Mouse (Mus musculus): ENCODE results near the gene Tnni3.

DNA sequence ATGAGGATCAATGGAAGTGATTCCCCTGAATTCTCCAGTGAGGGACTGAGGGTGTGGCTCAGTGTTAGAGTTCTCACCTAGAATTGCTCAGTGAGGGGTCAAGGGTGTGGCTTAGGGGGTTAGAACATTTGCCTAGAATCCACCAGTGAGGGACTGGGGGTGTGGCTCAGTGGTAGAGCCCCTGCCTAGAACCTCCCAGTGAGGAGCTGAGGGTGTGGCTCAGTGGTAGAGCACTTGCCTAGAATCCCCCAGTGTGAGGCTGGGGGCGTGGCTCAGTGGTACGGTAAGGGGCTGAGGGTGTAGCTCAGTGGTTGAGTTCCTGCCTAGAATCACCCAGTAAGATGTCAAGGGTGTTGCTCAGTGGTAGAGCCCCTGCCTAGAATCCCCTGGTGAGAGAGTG, 15.0 kb upstream of the Tnni3 start:
- no peak for TF ChIP-seq CTCF (conservative IDR thresholded peaks at IDR 0.05; ENCODE audit: insufficient read depth, insufficient read length, low read depth, low read length)
- no peak for TF ChIP-seq POLR2A (IDR thresholded peaks at IDR 0.05; ENCODE audit: low read depth, low read length)

All from kidney, adult 2 months (tissue).